12 mouse cellular contexts compared by ENCODE assay signal in genomic region chr11:8525463-8526145, GRCm38 (mm10).
DNase-seq lines count a peak whose midpoint lies in the region; ATAC-seq lines count a peak whose summit lies in the region.
"Had no signal": no experiment of that assay in that cellular context is flagged by ENCODE, and none has a peak within 500 bp of the region (broad histone marks: within the 10 kb centered on the region; RNA-seq: fewer than 3 reads in every experiment).

No protein-coding gene starts in this region.

- no peak for DNase-seq in heart, postnatal 36 days
- DNase-seq in kidney, postnatal 14 days, result peak; percentile 16
- no peak for DNase-seq in kidney, adult 11 months
- DNase-seq in 3T3-L1 (ENCODE audit: low read depth, low spot score), result peak; percentile 29
- DNase-seq in cerebellum, adult 11-12 months, result no peak
- DNase-seq: liver, postnatal 0 days had no signal

- ATAC-seq in heart, embryonic 15.5 days (replicated peaks; ENCODE audit: insufficient number of reproducible peaks, insufficient read depth, low FRiP score, low read depth), result no peak
- ATAC-seq in embryonic facial prominence, embryonic 15.5 days (ENCODE audit: insufficient number of reproducible peaks, low FRiP score, low TSS enrichment, low read depth), result no peak
- ATAC-seq: CD4-positive, CD25-positive, alpha-beta regulatory T cell, adult 4 months; forebrain, embryonic 13.5 days; hindbrain, embryonic 16.5 days; liver, postnatal 0 days had no signal

- H3K9ac ChIP-seq in heart, embryonic 15.5 days, result no peak overlapping the region
- no peak overlapping the region for H3K9ac ChIP-seq in embryonic facial prominence, embryonic 15.5 days
- H3K9ac ChIP-seq: forebrain, embryonic 13.5 days; liver, postnatal 0 days had no signal

- H3K4me2 ChIP-seq in heart, embryonic 15.5 days, result no peak overlapping the region
- H3K4me2 ChIP-seq in embryonic facial prominence, embryonic 15.5 days (replicated peaks), result no peak overlapping the region
- H3K4me2 ChIP-seq: forebrain, embryonic 13.5 days; midbrain, embryonic 11.5 days had no signal

- H3K9me3 ChIP-seq in heart, embryonic 15.5 days (replicated peaks), result no peaks in the 10 kb centered on the region
- H3K9me3 ChIP-seq in embryonic facial prominence, embryonic 15.5 days (replicated peaks), result no peaks in the 10 kb centered on the region
- H3K9me3 ChIP-seq: forebrain, embryonic 13.5 days had no signal

- no peaks in the 10 kb centered on the region for H3K27me3 ChIP-seq in heart, embryonic 15.5 days
- H3K27me3 ChIP-seq in embryonic facial prominence, embryonic 15.5 days, result no peaks in the 10 kb centered on the region
- H3K27me3 ChIP-seq: forebrain, embryonic 13.5 days had no signal

- H3K27ac ChIP-seq in heart, embryonic 15.5 days, result peak overlapping the region; percentile 46
- 0 out of 2 replicates have a peak overlapping the region, but pooled peaks have one; percentile 44 for H3K27ac ChIP-seq in embryonic facial prominence, embryonic 15.5 days (replicated peaks)
- H3K27ac ChIP-seq: forebrain, embryonic 13.5 days had no signal

- peaks cover 41% of the 10 kb centered on the region for H3K4me1 ChIP-seq in heart, embryonic 15.5 days (replicated peaks)
- peaks cover 27% of the 10 kb centered on the region for H3K4me1 ChIP-seq in embryonic facial prominence, embryonic 15.5 days

- no peaks in the 10 kb centered on the region for H3K36me3 ChIP-seq in heart, embryonic 15.5 days
- H3K36me3 ChIP-seq in embryonic facial prominence, embryonic 15.5 days, result peaks cover 34% of the 10 kb centered on the region

- no peak overlapping the region for H3K4me3 ChIP-seq in heart, embryonic 15.5 days
- H3K4me3 ChIP-seq in embryonic facial prominence, embryonic 15.5 days (replicated peaks), result no peak overlapping the region
- H3K4me3 ChIP-seq: forebrain, embryonic 13.5 days had no signal

- WGBS in heart, embryonic 15.5 days, result 43% methylated on average over 9 of the region's 9 CpGs
- 53% methylated on average over 9 of the region's 9 CpGs for whole genome bisulfite sequencing in embryonic facial prominence, embryonic 15.5 days

- intact Hi-C loops in heart, postnatal 36 days (cut with DNase I), result no loop called here

Comparison
In these comparisons a context has a peak if more than half of its experiments do, and no peak if none do; other contexts are left out.
1. DNase-seq: peak in kidney, postnatal 14 days (single experiment) and 3T3-L1 (single experiment); none in heart, postnatal 36 days (0 of 2), kidney, adult 11 months (single experiment) and cerebellum, adult 11-12 months (single experiment).